Mouse (Mus musculus) hindbrain, embryonic 11.5 days (tissue): Measurements from ENCODE around the gene Cwc25. TPM values are rescaled to one million over a fixed set of nuclear protein-coding genes. Genes with fewer than 3 reads are reported as not detected.
A peak's percentile ranks its signal among the peaks of the same experiment; 100 is the strongest.
"Not testable (repeated sequence)": the region's sequence is repeated elsewhere in the genome, so short reads cannot be mapped to it uniquely, and the experiment has no call there.

Source experiments
- ATAC-seq: fragments of 200-750 bp; cut with Nextera tagmentation; 2 replicates; pipeline ENCODE4 v1.8.0; 2017; ENCODE audit warnings: mild to moderate bottlenecking, moderate TSS enrichment, moderate library complexity; ENCODE audit not compliant: low FRiP score
- DNase-seq: peaks from one replicate; pipeline ENCODE4 v3.0.0-alpha.2; 2015; ENCODE audit warnings: low spot score
- H3K27ac ChIP-seq: fragments of 300-500 bp; sonication (generic); 2 replicates; pipeline ENCODE4 v1.5.1; 2014; ENCODE audit warnings: mild to moderate bottlenecking, low read depth, low read length
- H3K27me3 ChIP-seq: fragments of 300-500 bp; sonication (generic); 2 replicates; pipeline ENCODE4 v1.6.1; 2014; ENCODE audit warnings: mild to moderate bottlenecking, low read length, moderate library complexity, mixed read lengths; ENCODE audit not compliant: control insufficient read depth, insufficient read depth
- H3K36me3 ChIP-seq: fragments of 300-500 bp; sonication (generic); 2 replicates; pipeline ENCODE4 v1.6.1; 2014; ENCODE audit warnings: mild to moderate bottlenecking, low read length, moderate library complexity, mixed read lengths; ENCODE audit not compliant: control insufficient read depth, insufficient read depth
- H3K4me1 ChIP-seq: fragments of 300-500 bp; sonication (generic); replicated peaks from 2 replicates; pipeline ENCODE4 v1.6.1; 2014; ENCODE audit warnings: low read length, mixed read lengths; ENCODE audit not compliant: control insufficient read depth, insufficient read depth
- H3K4me2 ChIP-seq: fragments of 300-500 bp; sonication (generic); replicated peaks from 2 replicates; pipeline ENCODE4 v1.6.1; 2014; ENCODE audit warnings: mild to moderate bottlenecking, low read depth, low read length
- H3K4me3 ChIP-seq: fragments of 300-500 bp; sonication (generic); 2 replicates; pipeline ENCODE4 v1.5.1; 2014; ENCODE audit warnings: low read depth, low read length
- H3K9ac ChIP-seq: fragments of 300-500 bp; sonication (generic); 2 replicates; pipeline ENCODE4 v1.6.1; 2014; ENCODE audit warnings: low read depth, low read length
- H3K9me3 ChIP-seq: fragments of 300-500 bp; sonication (generic); 2 replicates; pipeline ENCODE4 v1.6.1; 2016; ENCODE audit warnings: low read length; ENCODE audit not compliant: control insufficient read depth
- WGBS: fragments of 180-500 bp; shearing (Covaris S2); extraction: QIAGEN DNeasy Blood & Tissue Kit; methylation state at CpG from one replicate; pipeline ENCODE4 v1.1.7; 2014; 5-methylcytosine and 5-hydroxymethylcytosine counted together
- polyA plus RNA-seq: library from polyadenylated mRNA; unstranded; fragments of >200 nt; fragmentation: Nextera tagmentation; extraction: Ambion mirVana; gene quantifications from 2 replicates; pipeline ENCODE4 v1.2.1, GENCODE M21; 2014

Cwc25 gene
- polyA plus RNA-seq, 1 experiment from 2014 or later = 17.0 TPM

- Histone ChIP-seq H3K27me3 (no peaks in the 10 kb centered on the region), H3K27ac (no peak overlapping the region), H3K9ac (no peak overlapping the region), H3K36me3 (no peaks in the 10 kb centered on the region), H3K4me2 (peak overlapping the region; percentile 5; the same call in 1 of the 2 replicates), H3K4me1 (peaks cover 6% of the 10 kb centered on the region; the same call in 1 of the 2 replicates), H3K9me3 (no peaks in the 10 kb centered on the region), H3K4me3 (no peak overlapping the region)
- 35% methylated on average over 8 of the region's 8 CpGs for WGBS
- ATAC-seq (no peak), DNase-seq (no peak)
Measured at GRCm38 (mm10) chr11:97798083-97798435, 31.7 kb upstream of the Cwc25 start.

DNA sequence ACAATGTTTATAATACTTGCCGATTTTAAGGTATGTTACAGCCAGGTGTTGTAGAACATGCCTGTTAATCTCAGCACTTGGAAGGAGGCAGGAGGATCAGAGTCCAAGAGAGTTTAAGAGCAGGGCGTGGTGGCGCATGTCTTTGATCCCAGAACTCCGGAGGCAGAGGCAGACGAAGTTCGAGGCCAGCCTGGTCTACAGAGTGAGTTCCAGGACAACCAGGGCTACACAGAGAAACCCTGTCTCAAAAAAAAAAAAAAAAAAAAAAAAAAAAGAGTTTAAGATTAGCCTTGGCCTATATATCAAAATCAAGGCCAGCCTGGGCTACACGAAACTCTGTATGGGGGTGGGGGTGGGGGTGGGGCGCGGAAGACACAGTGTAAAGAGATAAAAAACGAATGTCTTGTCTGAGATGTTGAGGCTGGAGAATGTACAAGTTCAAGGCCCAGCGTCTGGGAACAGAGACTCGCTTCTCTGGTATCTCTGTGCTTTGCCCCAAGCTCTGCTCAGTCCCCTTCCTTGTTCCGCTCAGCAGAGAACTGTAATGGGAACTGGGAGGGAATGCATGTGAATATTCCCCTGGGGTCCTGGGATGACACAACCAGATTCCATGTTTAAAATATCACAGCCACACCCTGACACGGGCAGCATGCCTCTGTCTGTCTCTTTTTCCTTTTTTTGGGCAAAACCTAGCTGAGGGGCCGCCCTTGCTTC is 31.2 kb upstream of the Cwc25 start:
- Histone ChIP-seq H3K4me1 (peaks cover 6% of the 10 kb centered on the region; the same call in 1 of the 2 replicates), H3K36me3 (no peaks in the 10 kb centered on the region), H3K9ac (no peak overlapping the region), H3K4me3 (no peak overlapping the region), H3K27me3 (no peaks in the 10 kb centered on the region), H3K27ac (no peak overlapping the region), H3K4me2 (no peak overlapping the region), H3K9me3 (no peaks in the 10 kb centered on the region)
- ATAC-seq (no peak), DNase-seq (peak; percentile 21)
- 63% methylated on average over 15 of the region's 15 CpGs for WGBS

- Histone ChIP-seq H3K36me3 (no peaks in the 10 kb centered on the region), H3K9me3 (no peaks in the 10 kb centered on the region), H3K27ac (no peak overlapping the region), H3K4me2 (no peak overlapping the region), H3K9ac (no peak overlapping the region), H3K4me1 (peaks cover 5% of the 10 kb centered on the region; the same call in 1 of the 2 replicates), H3K4me3 (no peak overlapping the region), H3K27me3 (no peaks in the 10 kb centered on the region)
- peak; percentile 73 for DNase-seq
- WGBS = 5% methylated on average over 6 of the region's 6 CpGs
- ATAC-seq = no peak
Measured at GRCm38 (mm10) chr11:97796910-97797309, 30.6 kb upstream of the Cwc25 start.

- no peak overlapping the region for H3K4me3 ChIP-seq
- no peaks in the 10 kb centered on the region for H3K36me3 ChIP-seq
- H3K27ac ChIP-seq = no peak overlapping the region
- no peaks in the 10 kb centered on the region; the same call in 1 of the 2 replicates for H3K4me1 ChIP-seq
- H3K27me3 ChIP-seq = no peaks in the 10 kb centered on the region
- ATAC-seq (no peak), DNase-seq (peak; percentile 74)
- WGBS = 6% methylated on average over 2 of the region's 2 CpGs
- no peaks in the 10 kb centered on the region for H3K9me3 ChIP-seq
- H3K4me2 ChIP-seq = no peak overlapping the region
- no peak overlapping the region for H3K9ac ChIP-seq
Measured at GRCm38 (mm10) chr11:97793165-97793564, 26.8 kb upstream of the Cwc25 start.

DNA sequence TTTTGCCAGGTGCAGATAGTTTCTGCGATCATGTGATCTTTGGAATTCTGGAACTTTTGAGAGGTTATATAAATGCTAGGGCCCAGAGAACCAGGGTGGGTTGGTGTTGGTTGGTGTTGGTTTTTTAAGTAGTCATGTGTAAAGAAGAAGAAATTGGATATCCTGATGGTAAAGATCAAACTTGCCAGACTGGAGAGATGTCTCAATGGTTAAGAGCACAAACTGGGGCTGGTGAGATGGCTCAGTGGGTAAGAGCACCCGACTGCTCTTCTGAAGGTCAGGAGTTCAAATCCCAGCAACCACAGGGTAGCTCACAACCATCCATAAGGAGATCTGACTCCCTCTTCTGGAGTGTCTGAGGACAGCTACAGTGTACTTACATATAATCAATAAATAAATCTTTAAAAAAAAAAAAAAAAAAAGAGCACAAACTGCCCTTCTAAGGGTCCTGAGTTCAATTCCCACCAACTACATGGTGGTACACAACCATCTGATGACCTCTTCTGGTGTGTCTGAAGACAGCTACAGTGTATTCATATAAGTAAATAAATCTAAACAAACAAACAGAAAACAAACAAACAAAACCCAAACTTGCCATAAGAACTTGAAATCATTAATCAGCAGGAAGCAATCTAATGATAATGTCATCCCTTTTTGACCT is 24.6 kb upstream of the Cwc25 start:
- H3K9ac ChIP-seq, H3K27ac ChIP-seq, ATAC-seq, H3K4me2 ChIP-seq, H3K9me3 ChIP-seq, H3K4me3 ChIP-seq, H3K4me1 ChIP-seq, H3K36me3 ChIP-seq, DNase-seq, H3K27me3 ChIP-seq: not testable (repeated sequence)
- WGBS = 85% methylated on average over 2 of the region's 2 CpGs

DNA sequence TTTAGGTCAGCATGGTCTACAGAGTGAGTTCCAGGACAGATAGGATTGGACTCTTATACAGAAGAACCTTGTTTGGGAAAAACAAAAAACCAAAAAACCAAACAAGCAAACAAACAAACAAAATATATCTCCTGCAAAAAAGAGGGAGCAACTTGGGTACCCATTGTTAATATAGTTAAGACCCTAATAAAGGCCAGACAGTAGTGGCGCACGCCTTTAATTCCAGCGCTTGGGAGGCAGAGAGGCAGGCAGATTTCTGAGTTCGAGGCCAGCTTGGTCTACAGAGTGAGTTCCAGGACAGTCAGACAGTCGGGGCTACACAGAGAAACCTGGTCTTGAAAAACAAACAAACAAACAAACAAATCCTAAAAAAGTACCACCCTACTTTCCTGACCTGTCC is 23.4 kb upstream of the Cwc25 start:
- Histone ChIP-seq H3K36me3 (no peaks in the 10 kb centered on the region), H3K4me2 (no peak overlapping the region), H3K27ac (no peak overlapping the region), H3K27me3 (no peaks in the 10 kb centered on the region), H3K4me3 (no peak overlapping the region), H3K4me1 (no peaks in the 10 kb centered on the region; the same call in 1 of the 2 replicates), H3K9me3 (no peaks in the 10 kb centered on the region), H3K9ac (no peak overlapping the region)
- DNase-seq = no peak
- no peak for ATAC-seq
- 84% methylated on average over 5 of the region's 5 CpGs for WGBS

DNA sequence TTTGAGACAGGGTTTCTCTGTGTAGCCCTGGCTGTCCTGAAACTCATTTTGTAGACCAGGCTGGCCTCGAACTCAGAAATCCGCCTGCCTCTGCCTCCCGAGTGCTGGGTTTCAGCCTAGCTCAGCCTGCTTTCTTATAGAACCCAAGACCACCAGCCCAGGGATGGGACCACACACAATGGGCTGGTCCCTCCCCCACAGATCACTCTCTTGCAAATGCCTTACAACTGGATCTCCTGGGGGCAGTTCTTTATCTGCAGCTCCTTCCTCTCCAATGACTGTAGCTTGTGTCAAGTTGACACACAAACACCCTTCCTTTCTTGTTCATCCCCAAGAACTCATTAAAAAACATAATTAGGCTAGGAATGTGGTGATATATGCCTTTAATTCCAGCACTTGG is 21.6 kb upstream of the Cwc25 start:
- WGBS = 86% methylated on average over 3 of the region's 3 CpGs
- H3K9ac ChIP-seq = no peak overlapping the region
- no peak overlapping the region for H3K27ac ChIP-seq
- H3K4me2 ChIP-seq = no peak overlapping the region
- H3K4me3 ChIP-seq = no peak overlapping the region
- H3K27me3 ChIP-seq = no peaks in the 10 kb centered on the region
- H3K9me3 ChIP-seq = no peaks in the 10 kb centered on the region
- DNase-seq = no peak
- no peaks in the 10 kb centered on the region for H3K36me3 ChIP-seq
- H3K4me1 ChIP-seq = no peaks in the 10 kb centered on the region; the same call in 1 of the 2 replicates
- no peak for ATAC-seq

GRCm38 (mm10) chr11:97782564-97782895 is 16.2 kb upstream of the Cwc25 start:
- WGBS = under 1% methylated on average over 10 of the region's 10 CpGs
- peak overlapping the region; percentile 54 for H3K9ac ChIP-seq
- no peaks in the 10 kb centered on the region for H3K27me3 ChIP-seq
- peaks cover 7% of the 10 kb centered on the region; the same call in 1 of the 2 replicates for H3K36me3 ChIP-seq
- DNase-seq = no peak
- no peak; the same call in 1 of the 2 replicates for ATAC-seq
- H3K9me3 ChIP-seq = no peaks in the 10 kb centered on the region
- H3K27ac ChIP-seq = no peak overlapping the region
- H3K4me3 ChIP-seq = peak overlapping the region; percentile 99
- peaks cover 4% of the 10 kb centered on the region; the same call in 1 of the 2 replicates for H3K4me1 ChIP-seq
- peak overlapping the region; percentile 52 for H3K4me2 ChIP-seq
